Mouse (Mus musculus): ENCODE data around the gene Ptprn2.

The Ptprn2 gene

GRCm38 (mm10) chr12:116620299-116620698 lies 134.8 kb downstream of the Ptprn2 start:
- in situ Hi-C loops (cut with MboI; ENCODE audit: low pct_unique_long_range_greater_than_20kb in 1 of 2, low sequenced_read_pairs in 2 of 2, unreplicated experiment in 1 of 2): no loop called here

- in situ Hi-C loops (cut with MboI; ENCODE audit: low pct_unique_long_range_greater_than_20kb in 1 of 2, low sequenced_read_pairs in 2 of 2, unreplicated experiment in 1 of 2): no loop called here
These were observed 136.0 kb downstream of the Ptprn2 start for GRCm38 (mm10) chr12:116621325-116622040.

- in situ Hi-C loops (cut with MboI; ENCODE audit: low pct_unique_long_range_greater_than_20kb in 1 of 2, low sequenced_read_pairs in 2 of 2, unreplicated experiment in 1 of 2): no loop called here
These were observed 137.3 kb downstream of the Ptprn2 start for GRCm38 (mm10) chr12:116622665-116623387.

GRCm38 (mm10) chr12:116625391-116626281 lies 140.1 kb downstream of the Ptprn2 start:
- in situ Hi-C loops (cut with MboI; ENCODE audit: low pct_unique_long_range_greater_than_20kb in 1 of 2, low sequenced_read_pairs in 2 of 2, unreplicated experiment in 1 of 2): loop anchor here in 1 of 2 experiments (25.0 kb wide), 1 partner anchor 712 kb away; no protein-coding TSS in a partner anchor

- in situ Hi-C loops (cut with MboI; ENCODE audit: low pct_unique_long_range_greater_than_20kb in 1 of 2, low sequenced_read_pairs in 2 of 2, unreplicated experiment in 1 of 2): loop anchor here in 1 of 2 experiments (25.0 kb wide), 1 partner anchor 708 kb away; no protein-coding TSS in a partner anchor
These were observed 143.5 kb downstream of the Ptprn2 start for GRCm38 (mm10) chr12:116628992-116629391.

- in situ Hi-C loops (cut with MboI; ENCODE audit: low pct_unique_long_range_greater_than_20kb in 1 of 2, low sequenced_read_pairs in 2 of 2, unreplicated experiment in 1 of 2): loop anchor here in 1 of 2 experiments (25.0 kb wide), 1 partner anchor 700 kb away; no protein-coding TSS in a partner anchor
These were observed 152.0 kb downstream of the Ptprn2 start for GRCm38 (mm10) chr12:116637498-116637897.

- in situ Hi-C loops (cut with MboI; ENCODE audit: low pct_unique_long_range_greater_than_20kb in 1 of 2, low sequenced_read_pairs in 2 of 2, unreplicated experiment in 1 of 2): loop anchor here in 1 of 2 experiments (25.0 kb wide), 1 partner anchor 696 kb away; no protein-coding TSS in a partner anchor
These were observed 155.4 kb downstream of the Ptprn2 start for GRCm38 (mm10) chr12:116640871-116641270.

GRCm38 (mm10) chr12:116641339-116642190 lies 156.0 kb downstream of the Ptprn2 start:
- in situ Hi-C loops (cut with MboI; ENCODE audit: low pct_unique_long_range_greater_than_20kb in 1 of 2, low sequenced_read_pairs in 2 of 2, unreplicated experiment in 1 of 2): loop anchor here in 1 of 2 experiments (25.0 kb wide), 1 partner anchor 696 kb away; no protein-coding TSS in a partner anchor

- in situ Hi-C loops (cut with MboI; ENCODE audit: low pct_unique_long_range_greater_than_20kb in 1 of 2, low sequenced_read_pairs in 2 of 2, unreplicated experiment in 1 of 2): loop anchor here in 1 of 2 experiments (25.0 kb wide), 1 partner anchor 695 kb away; no protein-coding TSS in a partner anchor
These were observed 156.7 kb downstream of the Ptprn2 start for GRCm38 (mm10) chr12:116642191-116642549.

GRCm38 (mm10) chr12:116646771-116647170 lies 161.3 kb downstream of the Ptprn2 start:
- in situ Hi-C loops (cut with MboI; ENCODE audit: low pct_unique_long_range_greater_than_20kb in 1 of 2, low sequenced_read_pairs in 2 of 2, unreplicated experiment in 1 of 2): loop anchor here in 1 of 2 experiments (25.0 kb wide), 1 partner anchor 691 kb away; no protein-coding TSS in a partner anchor

GRCm38 (mm10) chr12:116648584-116649206 lies 163.2 kb downstream of the Ptprn2 start:
- in situ Hi-C loops (cut with MboI; ENCODE audit: low pct_unique_long_range_greater_than_20kb in 1 of 2, low sequenced_read_pairs in 2 of 2, unreplicated experiment in 1 of 2): loop anchor here in 1 of 2 experiments (25.0 kb wide), 1 partner anchor 689 kb away; no protein-coding TSS in a partner anchor

- in situ Hi-C loops (cut with MboI; ENCODE audit: low pct_unique_long_range_greater_than_20kb in 1 of 2, low sequenced_read_pairs in 2 of 2, unreplicated experiment in 1 of 2): loop anchor here in 1 of 2 experiments (25.0 kb wide), 1 partner anchor 684 kb away; no protein-coding TSS in a partner anchor
These were observed 168.2 kb downstream of the Ptprn2 start for GRCm38 (mm10) chr12:116653684-116654083.

GRCm38 (mm10) chr12:116660076-116660475 lies 174.6 kb downstream of the Ptprn2 start:
- in situ Hi-C loops (cut with MboI; ENCODE audit: low pct_unique_long_range_greater_than_20kb in 1 of 2, low sequenced_read_pairs in 2 of 2, unreplicated experiment in 1 of 2): loop anchor here in 1 of 2 experiments (25.0 kb wide), 1 partner anchor 677 kb away; no protein-coding TSS in a partner anchor

- in situ Hi-C loops (cut with MboI; ENCODE audit: low pct_unique_long_range_greater_than_20kb in 1 of 2, low sequenced_read_pairs in 2 of 2, unreplicated experiment in 1 of 2): loop anchor here in 1 of 2 experiments (25.0 kb wide), 1 partner anchor 676 kb away; no protein-coding TSS in a partner anchor
These were observed 175.5 kb downstream of the Ptprn2 start for GRCm38 (mm10) chr12:116661018-116661417.

GRCm38 (mm10) chr12:116677701-116678100 lies 192.2 kb downstream of the Ptprn2 start:
- in situ Hi-C loops (cut with MboI; ENCODE audit: low pct_unique_long_range_greater_than_20kb in 1 of 2, low sequenced_read_pairs in 2 of 2, unreplicated experiment in 1 of 2): no loop called here

- in situ Hi-C loops (cut with MboI; ENCODE audit: low pct_unique_long_range_greater_than_20kb in 1 of 2, low sequenced_read_pairs in 2 of 2, unreplicated experiment in 1 of 2): no loop called here
These were observed 204.3 kb downstream of the Ptprn2 start for GRCm38 (mm10) chr12:116689832-116690231.

GRCm38 (mm10) chr12:116709535-116709934 lies 224.0 kb downstream of the Ptprn2 start:
- in situ Hi-C loops (cut with MboI; ENCODE audit: low pct_unique_long_range_greater_than_20kb in 1 of 2, low sequenced_read_pairs in 2 of 2, unreplicated experiment in 1 of 2): no loop called here
